Mouse (Mus musculus) left cerebral cortex, adult 6 months (tissue): ENCODE data around the gene Spaca6. TPM values are rescaled to one million over a fixed set of nuclear protein-coding genes. Genes with fewer than 3 reads are reported as not detected.

Source experiments
- long read RNA-seq, 2 experiments: library from polyadenylated mRNA; unstranded; transcript quantifications; one replicate each; pipeline ENCODE4 v2.0.0; 2019 to 2020
- polyA plus RNA-seq: library from polyadenylated mRNA; unstranded; fragments of <200 nt; fragmentation: Nextera tagmentation; gene quantifications from 2 replicates; pipeline ENCODE4 v1.2.3, GENCODE M21; 2021

Gene Spaca6
- polyA plus RNA-seq, result 8.2 and 9.0 TPM in 2 replicates
- long read RNA-seq, experiment 1, full-length matches to known transcripts, result 2 of 7 reads
- long read RNA-seq, experiment 1, partial matches to known transcripts, result 1 of 7 reads
- long read RNA-seq, experiment 1, other reads (novel, unspliced or antisense), result 4 of 7 reads
- long read RNA-seq, experiment 2, partial matches to known transcripts, result 1 of 1 reads
- long read RNA-seq, experiment 2, other reads (novel, unspliced or antisense), result 0 of 1 reads

GRCm38 (mm10) chr17:17826751-17827657 is at the start of gene Spaca6:
TSS of gene Spaca6 (plus strand) at chr17:17827158.

GRCm38 (mm10) chr17:17855064-17855838 is 28.3 kb downstream of the Spaca6 start, which contains the start of gene Has1:
TSS of gene Has1 (minus strand) at chr17:17855205.

DNA sequence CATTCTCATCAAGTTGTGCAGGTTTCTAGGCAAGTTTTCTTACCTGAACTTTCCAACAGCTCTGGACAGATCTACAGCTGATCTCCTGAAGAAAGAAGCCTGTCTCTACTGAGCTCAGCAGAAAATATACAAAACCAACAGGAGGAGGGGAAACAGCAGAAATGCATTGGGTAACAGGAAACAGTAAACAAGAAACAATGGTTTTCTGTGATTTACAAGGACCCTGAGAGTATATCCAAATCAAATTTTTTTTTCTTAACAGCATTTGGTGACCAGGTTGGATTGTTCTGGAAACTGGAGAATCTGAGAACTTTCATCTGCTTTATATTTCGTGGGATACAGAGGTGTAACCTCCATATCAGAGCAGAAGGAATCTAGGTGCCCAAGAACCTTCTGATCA is 56.9 kb downstream of the Spaca6 start, which contains the start of gene Fpr1:
Gene Fpr1, minus strand, starts transcription at position 101 of the 400 bp plus-strand sequence.

GRCm38 (mm10) chr17:17887774-17888248 is 60.9 kb downstream of the Spaca6 start, which contains the start of the genes Fpr2 and Fpr3:
TSS of gene Fpr2 (plus strand) at chr17:17887824.
TSS of gene Fpr3 (plus strand) at chr17:17887852.

Other genes with a start within 250 kb of the Spaca6 start
- gene Lnpep, start 202.1 kb upstream of the Spaca6 start, polyA plus RNA-seq, result 17.9 and 19.2 TPM in 2 replicates
- not detected in 2 replicates for gene Vmn2r90, start 123.4 kb upstream of the Spaca6 start, polyA plus RNA-seq
- gene Has1, start 28.0 kb downstream of the Spaca6 start, polyA plus RNA-seq, result 0.83 and 1.1 TPM in 2 replicates
- 0.11 TPM in 1 of 2 replicates, not detected in the other for gene Fpr1, start 56.8 kb downstream of the Spaca6 start, polyA plus RNA-seq
- gene Fpr2, start 60.7 kb downstream of the Spaca6 start, polyA plus RNA-seq, result not detected in 2 replicates
- not detected in 2 replicates for gene Fpr3, start 60.7 kb downstream of the Spaca6 start, polyA plus RNA-seq
- gene Fpr-rs4, start 194.6 kb downstream of the Spaca6 start, polyA plus RNA-seq, result not detected in 2 replicates
- 0.01 TPM in 1 of 2 replicates, not detected in the other for gene Vmn2r124, start 222.3 kb downstream of the Spaca6 start, polyA plus RNA-seq